20 mouse cellular contexts compared by ENCODE assay signal in genomic region chr13:102768512-102768911, GRCm38 (mm10).
DNase-seq lines count a peak whose midpoint lies in the region; ATAC-seq and TF ChIP-seq lines count a peak whose summit lies in the region.
"Had no signal": no experiment of that assay in that cellular context is flagged by ENCODE, and none has a peak within 500 bp of the region (broad histone marks: within the 10 kb centered on the region; RNA-seq: fewer than 3 reads in every experiment).

No protein-coding gene starts in this region.

- no peak overlapping the region for H3K4me2 ChIP-seq in hindbrain, embryonic 13.5 days
- H3K4me2 ChIP-seq in midbrain, embryonic 16.5 days (ENCODE audit: low read length): no peak overlapping the region
- H3K4me2 ChIP-seq in midbrain, embryonic 11.5 days: no peak overlapping the region
- H3K4me2 ChIP-seq in forebrain, embryonic 14.5 days (ENCODE audit: low read length): no peak overlapping the region
- H3K4me2 ChIP-seq in hindbrain, postnatal 0 days (ENCODE audit: low read depth, low read length): no peak overlapping the region
- H3K4me2 ChIP-seq: limb, embryonic 15.5 days; liver, embryonic 15.5 days; neural tube, embryonic 12.5 days had no signal

- H3K4me1 ChIP-seq in hindbrain, embryonic 13.5 days (replicated peaks): peaks cover 63% of the 10 kb centered on the region
- H3K4me1 ChIP-seq in hindbrain, embryonic 10.5 days (replicated peaks): peaks cover 22% of the 10 kb centered on the region
- peaks cover 6% of the 10 kb centered on the region; the same call in 1 of the 2 replicates for H3K4me1 ChIP-seq in midbrain, embryonic 16.5 days (ENCODE audit: control insufficient read depth, insufficient read depth, low read length)
- H3K4me1 ChIP-seq in midbrain, embryonic 11.5 days (ENCODE audit: control insufficient read depth, insufficient read depth, low read length): peaks cover 3% of the 10 kb centered on the region; the same call in 1 of the 2 replicates
- no peaks in the 10 kb centered on the region for H3K4me1 ChIP-seq in forebrain, embryonic 14.5 days (ENCODE audit: control insufficient read depth, insufficient read depth, low read length)
- H3K4me1 ChIP-seq in hindbrain, postnatal 0 days (ENCODE audit: insufficient read depth, low read length): no peaks in the 10 kb centered on the region
- H3K4me1 ChIP-seq: limb, embryonic 15.5 days had no signal

- no peak for TF ChIP-seq CTCF in hindbrain, postnatal 0 days (IDR thresholded peaks at IDR 0.05; ENCODE audit: low read depth)

- peak overlapping the region; percentile 68 for H3K27ac ChIP-seq in hindbrain, embryonic 13.5 days
- no peak overlapping the region for H3K27ac ChIP-seq in hindbrain, embryonic 10.5 days
- 0 out of 2 replicates have a peak overlapping the region, but pooled peaks have one; percentile 2 for H3K27ac ChIP-seq in midbrain, embryonic 16.5 days (ENCODE audit: low read length)
- no peak overlapping the region for H3K27ac ChIP-seq in midbrain, embryonic 11.5 days (ENCODE audit: low read depth, low read length)
- H3K27ac ChIP-seq in forebrain, embryonic 14.5 days (ENCODE audit: low read depth, low read length): no peak overlapping the region
- H3K27ac ChIP-seq in hindbrain, postnatal 0 days: peak overlapping the region; percentile 20; the same call in 1 of the 2 replicates
- H3K27ac ChIP-seq: embryonic facial prominence, embryonic 10.5 days; kidney, postnatal 0 days; limb, embryonic 15.5 days; liver, embryonic 15.5 days; neural tube, embryonic 12.5 days had no signal

- no peak overlapping the region for H3K9ac ChIP-seq in hindbrain, embryonic 13.5 days
- H3K9ac ChIP-seq in midbrain, embryonic 16.5 days (ENCODE audit: low read depth, low read length): no peak overlapping the region
- no peak overlapping the region for H3K9ac ChIP-seq in midbrain, embryonic 11.5 days (ENCODE audit: low read length)
- no peak overlapping the region for H3K9ac ChIP-seq in forebrain, embryonic 14.5 days (ENCODE audit: low read length)
- no peak overlapping the region for H3K9ac ChIP-seq in hindbrain, postnatal 0 days (replicated peaks; ENCODE audit: low read length)
- H3K9ac ChIP-seq: limb, embryonic 15.5 days; liver, embryonic 15.5 days; neural tube, embryonic 12.5 days had no signal

- H3K4me3 ChIP-seq in hindbrain, embryonic 13.5 days: no peak overlapping the region
- no peak overlapping the region for H3K4me3 ChIP-seq in hindbrain, embryonic 10.5 days
- no peak overlapping the region for H3K4me3 ChIP-seq in midbrain, embryonic 16.5 days (ENCODE audit: low read depth, low read length)
- no peak overlapping the region for H3K4me3 ChIP-seq in midbrain, embryonic 11.5 days (ENCODE audit: low read depth, low read length)
- H3K4me3 ChIP-seq in forebrain, embryonic 14.5 days (ENCODE audit: low read depth, low read length): no peak overlapping the region
- H3K4me3 ChIP-seq in hindbrain, postnatal 0 days (ENCODE audit: low read length): no peak overlapping the region
- H3K4me3 ChIP-seq: embryonic facial prominence, embryonic 10.5 days; limb, embryonic 15.5 days; liver, embryonic 15.5 days; neural tube, embryonic 12.5 days had no signal

- no peak for ATAC-seq in hindbrain, embryonic 13.5 days (ENCODE audit: low FRiP score)
- no peak for ATAC-seq in midbrain, embryonic 16.5 days
- ATAC-seq in midbrain, embryonic 11.5 days (ENCODE audit: low FRiP score): no peak
- peak; percentile 56; the same call in 1 of the 2 replicates for ATAC-seq in forebrain, embryonic 14.5 days
- ATAC-seq in hindbrain, postnatal 0 days: no peak
- ATAC-seq: activated CD4-positive, CD25-positive, alpha-beta regulatory T cell, adult 4 months had no signal

- 72% methylated on average over 11 of the region's 11 CpGs for WGBS in hindbrain, embryonic 13.5 days
- 96% methylated on average over 11 of the region's 11 CpGs for WGBS in hindbrain, embryonic 10.5 days
- 64% methylated on average over 11 of the region's 11 CpGs for WGBS in midbrain, embryonic 16.5 days
- 92% methylated on average over 11 of the region's 11 CpGs for WGBS in midbrain, embryonic 11.5 days
- 61% methylated on average over 11 of the region's 11 CpGs for WGBS in forebrain, embryonic 14.5 days
- 61% methylated on average over 11 of the region's 11 CpGs for WGBS in hindbrain, postnatal 0 days

- no peaks in the 10 kb centered on the region for H3K9me3 ChIP-seq in hindbrain, embryonic 13.5 days
- H3K9me3 ChIP-seq in hindbrain, embryonic 10.5 days: no peaks in the 10 kb centered on the region
- H3K9me3 ChIP-seq in midbrain, embryonic 16.5 days (replicated peaks; ENCODE audit: control insufficient read depth, low read length, poor library complexity, severe bottlenecking): no peaks in the 10 kb centered on the region
- no peaks in the 10 kb centered on the region for H3K9me3 ChIP-seq in midbrain, embryonic 11.5 days (ENCODE audit: control insufficient read depth, low read length)
- no peaks in the 10 kb centered on the region for H3K9me3 ChIP-seq in forebrain, embryonic 14.5 days (replicated peaks; ENCODE audit: control insufficient read depth, low read length)
- H3K9me3 ChIP-seq in hindbrain, postnatal 0 days (ENCODE audit: low read length): no peaks in the 10 kb centered on the region
- H3K9me3 ChIP-seq: embryonic facial prominence, embryonic 10.5 days; limb, embryonic 15.5 days; liver, embryonic 15.5 days; neural tube, embryonic 12.5 days had no signal

- H3K27me3 ChIP-seq in hindbrain, embryonic 13.5 days: no peaks in the 10 kb centered on the region
- H3K27me3 ChIP-seq in hindbrain, embryonic 10.5 days (ENCODE audit: insufficient read depth, poor library complexity, severe bottlenecking): no peaks in the 10 kb centered on the region
- H3K27me3 ChIP-seq in midbrain, embryonic 16.5 days (ENCODE audit: control insufficient read depth, insufficient read depth, low read depth, low read length): no peaks in the 10 kb centered on the region
- H3K27me3 ChIP-seq in midbrain, embryonic 11.5 days (ENCODE audit: control insufficient read depth, insufficient read depth, low read length): no peaks in the 10 kb centered on the region
- no peaks in the 10 kb centered on the region for H3K27me3 ChIP-seq in forebrain, embryonic 14.5 days (replicated peaks; ENCODE audit: control insufficient read depth, insufficient read depth, low read length)
- no peaks in the 10 kb centered on the region for H3K27me3 ChIP-seq in hindbrain, postnatal 0 days (ENCODE audit: insufficient read depth, low read length)
- H3K27me3 ChIP-seq: limb, embryonic 15.5 days; liver, embryonic 15.5 days; neural tube, embryonic 12.5 days had no signal

- H3K36me3 ChIP-seq in hindbrain, embryonic 13.5 days: no peaks in the 10 kb centered on the region
- peaks cover 53% of the 10 kb centered on the region for H3K36me3 ChIP-seq in hindbrain, embryonic 10.5 days
- no peaks in the 10 kb centered on the region; the same call in 1 of the 2 replicates for H3K36me3 ChIP-seq in midbrain, embryonic 16.5 days (ENCODE audit: control insufficient read depth, insufficient read depth, low read length)
- H3K36me3 ChIP-seq in midbrain, embryonic 11.5 days (ENCODE audit: control insufficient read depth, insufficient read depth, low read length): no peaks in the 10 kb centered on the region; the same call in 1 of the 2 replicates
- H3K36me3 ChIP-seq in forebrain, embryonic 14.5 days (ENCODE audit: control insufficient read depth, insufficient read depth, low read length): no peaks in the 10 kb centered on the region; the same call in 1 of the 2 replicates
- H3K36me3 ChIP-seq in hindbrain, postnatal 0 days (ENCODE audit: insufficient read depth, low read length): no peaks in the 10 kb centered on the region
- H3K36me3 ChIP-seq: neural tube, embryonic 12.5 days had no signal

- DNase-seq in hindbrain, embryonic 10.5 days (ENCODE audit: low spot score): no peak
- DNase-seq in midbrain, embryonic 11.5 days (ENCODE audit: low spot score, missing footprints): no peak
- DNase-seq in forebrain, embryonic 14.5 days (ENCODE audit: low spot score): peak; percentile 47
- DNase-seq in hindbrain, postnatal 0 days (ENCODE audit: low spot score): no peak
- DNase-seq in liver: no peak
- DNase-seq: adrenal gland, postnatal 10 days; cerebellum, adult 9-10 months; gastrocnemius, postnatal 36 days; heart, postnatal 36 days; kidney, adult 2 months; left cerebral cortex, postnatal 4 days; lung, postnatal 4 days had no signal

Comparison
In these comparisons a context has a peak if more than half of its experiments do, and no peak if none do; other contexts are left out.
1. H3K27ac ChIP-seq: peak in hindbrain, embryonic 13.5 days (single experiment), midbrain, embryonic 16.5 days (single experiment) and hindbrain, postnatal 0 days (single experiment); none in hindbrain, embryonic 10.5 days (single experiment), midbrain, embryonic 11.5 days (single experiment) and forebrain, embryonic 14.5 days (single experiment).